Mouse (Mus musculus) heart, adult 8-10 months (tissue): ENCODE results near the gene Sox10. TPM values are rescaled to one million over a fixed set of nuclear protein-coding genes. Genes with fewer than 3 reads are reported as not detected.
A peak's percentile ranks its signal among the peaks of the same experiment; 100 is the strongest.

Experiments used
- DNase-seq: peaks from one replicate; pipeline ENCODE4 v3.0.0; 2022; ENCODE audit warnings: low spot score
- total RNA-seq, 4 experiments: library from RNA; stranded (reverse); gene quantifications; 2 replicates each; pipeline ENCODE4 v1.2.4; 2022

The Sox10 gene
- total RNA-seq, 4 experiments from 2014 or later: 0.55 to 1.7 (median 0.94) TPM

- no peak for DNase-seq
Observed at GRCm38 (mm10) chr15:79155572-79155971, 9.5 kb downstream of the Sox10 start.

GRCm38 (mm10) chr15:79152709-79153108 is 12.3 kb downstream of the Sox10 start:
- DNase-seq: no peak

GRCm38 (mm10) chr15:79151881-79152280 is 13.2 kb downstream of the Sox10 start:
- no peak for DNase-seq

- DNase-seq: peak; percentile 80
Observed at GRCm38 (mm10) chr15:79148533-79148932, 16.5 kb downstream of the Sox10 start.

- DNase-seq: no peak
Observed at GRCm38 (mm10) chr15:79145522-79145921, 19.5 kb downstream of the Sox10 start.

GRCm38 (mm10) chr15:79144021-79144420 is 21.0 kb downstream of the Sox10 start:
- DNase-seq: no peak

- no peak for DNase-seq
Observed at GRCm38 (mm10) chr15:79143316-79143715, 21.7 kb downstream of the Sox10 start.

- DNase-seq: no peak
Observed at GRCm38 (mm10) chr15:79141566-79141917, 23.5 kb downstream of the Sox10 start.

GRCm38 (mm10) chr15:79140866-79141565 is 24.0 kb downstream of the Sox10 start, which contains the start of the genes Polr2f and 1700088E04Rik:
Polr2f (plus strand) TSS chr15:79141009.
1700088E04Rik (minus strand) TSS chr15:79141253.
- peak; percentile 95 for DNase-seq

GRCm38 (mm10) chr15:79139640-79140039 is 25.4 kb downstream of the Sox10 start:
- DNase-seq: no peak

GRCm38 (mm10) chr15:79135783-79136575 is 29.1 kb downstream of the Sox10 start:
- DNase-seq: no peak

GRCm38 (mm10) chr15:79135332-79135731 is 29.7 kb downstream of the Sox10 start:
- DNase-seq: no peak

- DNase-seq: no peak
Observed at GRCm38 (mm10) chr15:79134496-79135270, 30.4 kb downstream of the Sox10 start.

GRCm38 (mm10) chr15:79133191-79133661 is 31.8 kb downstream of the Sox10 start:
- DNase-seq: no peak

- peak; percentile 87 for DNase-seq
Observed at GRCm38 (mm10) chr15:79131442-79131841, 33.6 kb downstream of the Sox10 start.

GRCm38 (mm10) chr15:79130782-79131181 is 34.3 kb downstream of the Sox10 start:
- no peak for DNase-seq

GRCm38 (mm10) chr15:79129311-79129710 is 35.7 kb downstream of the Sox10 start:
- DNase-seq: no peak

GRCm38 (mm10) chr15:79128208-79128607 is 36.8 kb downstream of the Sox10 start:
- no peak for DNase-seq

- no peak for DNase-seq
Observed at GRCm38 (mm10) chr15:79127101-79127500, 37.9 kb downstream of the Sox10 start.

- DNase-seq: no peak
Observed at GRCm38 (mm10) chr15:79126217-79126932, 38.7 kb downstream of the Sox10 start.

- DNase-seq: no peak
Observed at GRCm38 (mm10) chr15:79124331-79124875, 40.6 kb downstream of the Sox10 start.
